Mouse (Mus musculus): ENCODE measurements at regions not wholly inside any gene's neighbourhood (a gene's known extent, or its start where the extent isn't known, plus 50 kb on each side); places are given as distances from the start of the nearest gene placed in this dataset.

- TF ChIP-seq EP300 (optimal IDR thresholded peaks at IDR 0.05) (no peak), CTCF (IDR thresholded peaks at IDR 0.05; ENCODE audit: low read depth) (0 out of 2 replicates have a peak, but pooled peaks have one; percentile 17)
- WGBS = 18% methylated on average over 9 of the region's 9 CpGs
- H3K4me2 ChIP-seq (replicated peaks; ENCODE audit: low read depth) = no peak overlapping the region
- H3K4me3 ChIP-seq (ENCODE audit: low read depth, low read length) = no peak overlapping the region
- H3K27me3 ChIP-seq (ENCODE audit: control insufficient read depth, insufficient read depth, low read length) = no peaks in the 10 kb centered on the region
- no peaks in the 10 kb centered on the region for H3K9me3 ChIP-seq (ENCODE audit: control insufficient read depth, low read length)
- DNase-seq (ENCODE audit: low spot score) (peak; percentile 76), ATAC-seq (ENCODE audit: low FRiP score, low TSS enrichment) (peak; percentile 55)
- H3K27ac ChIP-seq (replicated peaks) = no peak overlapping the region
- no peaks in the 10 kb centered on the region for H3K4me1 ChIP-seq (replicated peaks; ENCODE audit: control insufficient read depth, insufficient read depth)
- no peaks in the 10 kb centered on the region for H3K36me3 ChIP-seq (ENCODE audit: control insufficient read depth, insufficient read depth, low read length)
- H3K9ac ChIP-seq (ENCODE audit: low read length) = no peak overlapping the region
These were observed 54.5 kb upstream of the Armc2 start for GRCm38 (mm10) chr10:42072758-42073157.

- Histone ChIP-seq H3K4me1 (replicated peaks; ENCODE audit: control insufficient read depth, insufficient read depth) (no peaks in the 10 kb centered on the region), H3K9me3 (ENCODE audit: control insufficient read depth, low read length) (no peaks in the 10 kb centered on the region), H3K27me3 (ENCODE audit: control insufficient read depth, insufficient read depth, low read length) (no peaks in the 10 kb centered on the region), H3K4me3 (ENCODE audit: low read depth, low read length) (no peak overlapping the region), H3K9ac (ENCODE audit: low read length) (no peak overlapping the region), H3K36me3 (ENCODE audit: control insufficient read depth, insufficient read depth, low read length) (no peaks in the 10 kb centered on the region), H3K4me2 (replicated peaks; ENCODE audit: low read depth) (no peak overlapping the region), H3K27ac (replicated peaks) (no peak overlapping the region)
- 49% methylated on average over 3 of the region's 3 CpGs for WGBS
- ATAC-seq (ENCODE audit: low FRiP score, low TSS enrichment) = 0 out of 2 replicates have a peak, but pooled peaks have one; percentile 18
- no peak for TF ChIP-seq CTCF (IDR thresholded peaks at IDR 0.05; ENCODE audit: low read depth)
- no peak for TF ChIP-seq EP300 (optimal IDR thresholded peaks at IDR 0.05)
- DNase-seq (ENCODE audit: low spot score) = no peak
These were observed 53.9 kb upstream of the Armc2 start for GRCm38 (mm10) chr10:42072131-42072530.

- H3K4me2 ChIP-seq (replicated peaks; ENCODE audit: low read depth) = no peak overlapping the region
- H3K27ac ChIP-seq (replicated peaks) = no peak overlapping the region
- DNase-seq (ENCODE audit: low spot score) (no peak), ATAC-seq (ENCODE audit: low FRiP score, low TSS enrichment) (no peak)
- no peak overlapping the region for H3K4me3 ChIP-seq (ENCODE audit: low read depth, low read length)
- no peaks in the 10 kb centered on the region for H3K9me3 ChIP-seq (ENCODE audit: control insufficient read depth, low read length)
- 41% methylated on average over 8 of the region's 8 CpGs for WGBS
- H3K27me3 ChIP-seq (ENCODE audit: control insufficient read depth, insufficient read depth, low read length) = no peaks in the 10 kb centered on the region
- no peak for TF ChIP-seq EP300 (optimal IDR thresholded peaks at IDR 0.05)
- no peak for TF ChIP-seq CTCF (IDR thresholded peaks at IDR 0.05; ENCODE audit: low read depth)
- H3K36me3 ChIP-seq (ENCODE audit: control insufficient read depth, insufficient read depth, low read length) = no peaks in the 10 kb centered on the region
- no peak overlapping the region for H3K9ac ChIP-seq (ENCODE audit: low read length)
- no peaks in the 10 kb centered on the region for H3K4me1 ChIP-seq (replicated peaks; ENCODE audit: control insufficient read depth, insufficient read depth)
These were observed 53.3 kb upstream of the Armc2 start for GRCm38 (mm10) chr10:42071404-42072024.

GRCm38 (mm10) chr10:42070611-42071403 lies 52.6 kb upstream of the Armc2 start:
- Histone ChIP-seq H3K4me2 (replicated peaks; ENCODE audit: low read depth) (no peak overlapping the region), H3K4me1 (replicated peaks; ENCODE audit: control insufficient read depth, insufficient read depth) (no peaks in the 10 kb centered on the region), H3K4me3 (ENCODE audit: low read depth, low read length) (no peak overlapping the region), H3K9ac (ENCODE audit: low read length) (no peak overlapping the region), H3K27ac (replicated peaks) (no peak overlapping the region), H3K9me3 (ENCODE audit: control insufficient read depth, low read length) (no peaks in the 10 kb centered on the region), H3K27me3 (ENCODE audit: control insufficient read depth, insufficient read depth, low read length) (no peaks in the 10 kb centered on the region), H3K36me3 (ENCODE audit: control insufficient read depth, insufficient read depth, low read length) (no peaks in the 10 kb centered on the region)
- ATAC-seq (ENCODE audit: low FRiP score, low TSS enrichment) = 0 out of 2 replicates have a peak, but pooled peaks have one; percentile 55
- DNase-seq (ENCODE audit: low spot score) = peak; percentile 74
- 29% methylated on average over 10 of the region's 10 CpGs for WGBS
- TF ChIP-seq EP300 (optimal IDR thresholded peaks at IDR 0.05) = no peak
- peak; percentile 81 for TF ChIP-seq CTCF (IDR thresholded peaks at IDR 0.05; ENCODE audit: low read depth)

- H3K27me3 ChIP-seq (ENCODE audit: control insufficient read depth, insufficient read depth, low read length) = no peaks in the 10 kb centered on the region
- H3K36me3 ChIP-seq (ENCODE audit: control insufficient read depth, insufficient read depth, low read length) = no peaks in the 10 kb centered on the region
- no peaks in the 10 kb centered on the region for H3K4me1 ChIP-seq (replicated peaks; ENCODE audit: control insufficient read depth, insufficient read depth)
- H3K27ac ChIP-seq (replicated peaks) = no peak overlapping the region
- H3K4me2 ChIP-seq (replicated peaks; ENCODE audit: low read depth) = no peak overlapping the region
- DNase-seq (ENCODE audit: low spot score) (no peak), ATAC-seq (ENCODE audit: low FRiP score, low TSS enrichment) (no peak)
- 81% methylated on average over 8 of the region's 8 CpGs for WGBS
- H3K9ac ChIP-seq (ENCODE audit: low read length) = no peak overlapping the region
- H3K9me3 ChIP-seq (ENCODE audit: control insufficient read depth, low read length) = no peaks in the 10 kb centered on the region
- no peak overlapping the region for H3K4me3 ChIP-seq (ENCODE audit: low read depth, low read length)
- TF ChIP-seq CTCF (IDR thresholded peaks at IDR 0.05; ENCODE audit: low read depth) = no peak
- TF ChIP-seq EP300 (optimal IDR thresholded peaks at IDR 0.05) = no peak
These were observed 51.5 kb upstream of the Armc2 start for GRCm38 (mm10) chr10:42069751-42070150.

GRCm38 (mm10) chr10:42068497-42068896 lies 50.3 kb upstream of the Armc2 start:
- Histone ChIP-seq H3K27me3 (ENCODE audit: control insufficient read depth, insufficient read depth, low read length) (no peaks in the 10 kb centered on the region), H3K9ac (ENCODE audit: low read length) (no peak overlapping the region), H3K4me2 (replicated peaks; ENCODE audit: low read depth) (no peak overlapping the region), H3K27ac (replicated peaks) (no peak overlapping the region), H3K4me3 (ENCODE audit: low read depth, low read length) (no peak overlapping the region), H3K36me3 (ENCODE audit: control insufficient read depth, insufficient read depth, low read length) (no peaks in the 10 kb centered on the region), H3K4me1 (replicated peaks; ENCODE audit: control insufficient read depth, insufficient read depth) (no peaks in the 10 kb centered on the region), H3K9me3 (ENCODE audit: control insufficient read depth, low read length) (no peaks in the 10 kb centered on the region)
- ATAC-seq (ENCODE audit: low FRiP score, low TSS enrichment) (no peak), DNase-seq (ENCODE audit: low spot score) (no peak)
- TF ChIP-seq EP300 (optimal IDR thresholded peaks at IDR 0.05) (no peak), CTCF (IDR thresholded peaks at IDR 0.05; ENCODE audit: low read depth) (no peak)
- 82% methylated on average over 2 of the region's 2 CpGs for WGBS

All from stomach, postnatal 0 days (tissue).